Mouse (Mus musculus) small intestine, adult 2 months (tissue): ENCODE results near the gene Hfe2.

Experiments
- CTCF ChIP-seq: fragments of 200-500 bp; IDR thresholded peaks from 2 replicates; pipeline ENCODE4 v1.5.1; 2012; ENCODE audit warnings: low read depth, mild to moderate bottlenecking, control low read depth, inconsistent platforms, low read length, moderate library complexity, mixed read lengths; ENCODE audit not compliant: insufficient replicate concordance, insufficient read length; ENCODE audit errors: extremely low read depth
- POLR2A ChIP-seq: fragments of 200-500 bp; IDR thresholded peaks from 2 replicates; pipeline ENCODE4 v1.6.1; 2012; ENCODE audit warnings: low read depth, mild to moderate bottlenecking, control low read depth, inconsistent platforms, low read length, moderate library complexity

- TF ChIP-seq CTCF (no peak), POLR2A (no peak)
Measured at GRCm38 (mm10) chr3:96539316-96539715, 14.3 kb downstream of the Hfe2 start.
